Mouse (Mus musculus): ENCODE measurements around the gene Clta. TPM values are rescaled to one million over a fixed set of nuclear protein-coding genes. Genes with fewer than 3 reads are reported as not detected.

Clta gene
- total and polyA plus RNA-seq, 3 experiments, result 108 to 483 (median 437) TPM

DNA sequence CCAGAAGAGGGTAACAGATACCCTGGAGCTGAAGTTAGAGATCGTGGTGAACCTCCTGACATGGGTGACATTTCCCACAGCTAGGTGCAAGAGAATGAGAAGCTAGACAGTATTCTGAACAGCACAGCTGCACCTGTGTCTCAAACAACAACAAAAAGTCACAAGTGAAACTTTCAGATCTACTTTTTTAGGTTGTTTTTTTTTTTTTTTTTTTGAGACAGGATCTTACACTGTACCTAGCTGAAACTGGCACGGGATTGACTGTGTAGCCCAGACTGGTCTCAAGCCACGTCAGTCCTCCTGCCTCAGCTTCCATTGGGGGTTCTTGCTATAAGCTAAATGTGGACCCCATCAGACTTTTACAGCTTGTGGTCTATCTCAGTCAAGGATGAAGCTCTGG, 69.5 kb downstream of the Clta start:
- no peak for TF ChIP-seq GATA2 (IDR thresholded peaks at IDR 0.05; ENCODE audit: borderline replicate concordance, low read depth, low read length)
- no peak for TF ChIP-seq TAL1 (conservative IDR thresholded peaks at IDR 0.05; ENCODE audit: low read depth, low read length)
- no peak for TF ChIP-seq GATA1 (IDR thresholded peaks at IDR 0.05; ENCODE audit: borderline replicate concordance, low read length)
- TF ChIP-seq POLR2AphosphoS5 (IDR thresholded peaks at IDR 0.05; ENCODE audit: insufficient replicate concordance, low read depth, low read length), result no peak
- no peak for TF ChIP-seq CTCF (IDR thresholded peaks at IDR 0.05; ENCODE audit: low read depth, low read length)
- Histone ChIP-seq H3K4me1 (ENCODE audit: insufficient read depth, low read depth, low read length) (peaks cover 31% of the 10 kb centered on the region), H3K4me3 (ENCODE audit: low read depth, low read length) (no peak overlapping the region), H3K27me3 (ENCODE audit: insufficient read depth, low read length) (peaks cover 9% of the 10 kb centered on the region; the same call in 1 of the 2 replicates), H3K36me3 (replicated peaks) (peaks cover 10% of the 10 kb centered on the region), H3K9me3 (replicated peaks) (no peaks in the 10 kb centered on the region)
- DNase-seq (ENCODE audit: low spot score) (no peak), ATAC-seq (ENCODE audit: extremely low read depth, insufficient number of reproducible peaks, low FRiP score, poor library complexity, severe bottlenecking) (no peak)

DNA sequence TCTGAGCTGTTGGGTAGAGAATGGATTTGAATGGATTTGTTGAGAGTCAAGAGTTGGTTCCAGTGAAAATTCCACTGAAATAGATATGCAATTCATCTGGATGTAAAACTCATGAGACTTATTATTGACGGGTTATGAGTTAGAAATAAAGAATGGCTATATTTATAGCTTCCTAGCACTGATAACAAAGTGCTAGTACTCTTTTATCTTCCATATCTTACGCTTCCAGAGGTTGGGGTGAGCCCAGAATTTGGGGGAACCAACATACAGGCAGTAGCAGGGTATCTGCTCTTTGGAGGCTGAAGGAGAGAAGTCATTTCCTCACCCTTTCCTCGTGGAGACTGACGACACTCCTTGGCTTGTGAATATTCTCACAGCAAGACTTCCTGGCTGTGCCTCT, 70.2 kb downstream of the Clta start:
- Histone ChIP-seq H3K9me3 (replicated peaks) (no peaks in the 10 kb centered on the region), H3K4me1 (ENCODE audit: insufficient read depth, low read depth, low read length) (peaks cover 28% of the 10 kb centered on the region), H3K27me3 (ENCODE audit: insufficient read depth, low read length) (peaks cover 11% of the 10 kb centered on the region; the same call in 1 of the 2 replicates), H3K36me3 (replicated peaks) (peaks cover 8% of the 10 kb centered on the region), H3K4me3 (ENCODE audit: low read depth, low read length) (no peak overlapping the region)
- ATAC-seq (ENCODE audit: extremely low read depth, insufficient number of reproducible peaks, low FRiP score, poor library complexity, severe bottlenecking) (no peak), DNase-seq (ENCODE audit: low spot score) (no peak)
- TF ChIP-seq GATA1 (IDR thresholded peaks at IDR 0.05; ENCODE audit: borderline replicate concordance, low read length) (no peak), POLR2AphosphoS5 (IDR thresholded peaks at IDR 0.05; ENCODE audit: insufficient replicate concordance, low read depth, low read length) (no peak), GATA2 (IDR thresholded peaks at IDR 0.05; ENCODE audit: borderline replicate concordance, low read depth, low read length) (no peak), CTCF (IDR thresholded peaks at IDR 0.05; ENCODE audit: low read depth, low read length) (no peak), TAL1 (conservative IDR thresholded peaks at IDR 0.05; ENCODE audit: low read depth, low read length) (no peak)

DNA sequence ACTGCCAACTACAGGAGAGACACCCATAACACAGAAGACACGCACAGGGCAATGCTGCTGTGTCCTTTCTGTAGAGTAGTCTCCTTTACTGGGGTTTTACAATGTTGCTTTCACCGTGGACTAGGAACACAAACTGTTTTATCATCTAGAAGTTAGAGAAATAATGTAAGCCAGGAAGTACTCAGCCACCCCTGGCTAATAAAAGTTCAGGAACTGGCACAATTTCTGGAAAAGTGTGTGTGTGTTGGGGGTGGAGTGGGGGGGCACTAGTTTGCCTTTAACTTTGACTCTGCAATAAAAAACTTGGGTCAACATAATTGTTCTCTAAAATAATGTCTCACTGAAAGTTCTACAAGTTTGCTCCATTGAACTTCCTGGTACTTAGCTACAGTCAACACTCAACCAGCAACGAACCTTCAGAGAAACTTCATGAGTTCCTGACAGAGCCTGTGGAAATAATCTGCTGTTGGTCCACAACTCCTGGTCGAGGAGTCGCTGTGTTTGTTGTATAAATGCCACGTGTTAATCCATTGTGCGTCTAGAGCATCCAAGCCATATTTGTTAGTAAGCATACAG, 74.2 kb downstream of the Clta start:
- Histone ChIP-seq H3K9me3 (replicated peaks) (no peaks in the 10 kb centered on the region), H3K4me3 (ENCODE audit: low read depth, low read length) (no peak overlapping the region), H3K27me3 (ENCODE audit: insufficient read depth, low read length) (peaks cover 23% of the 10 kb centered on the region), H3K36me3 (replicated peaks) (no peaks in the 10 kb centered on the region), H3K4me1 (ENCODE audit: insufficient read depth, low read depth, low read length) (no peaks in the 10 kb centered on the region)
- TF ChIP-seq TAL1 (conservative IDR thresholded peaks at IDR 0.05; ENCODE audit: low read depth, low read length), result no peak
- TF ChIP-seq GATA2 (IDR thresholded peaks at IDR 0.05; ENCODE audit: borderline replicate concordance, low read depth, low read length), result no peak
- TF ChIP-seq POLR2AphosphoS5 (IDR thresholded peaks at IDR 0.05; ENCODE audit: insufficient replicate concordance, low read depth, low read length), result no peak
- TF ChIP-seq GATA1 (IDR thresholded peaks at IDR 0.05; ENCODE audit: borderline replicate concordance, low read length), result no peak
- no peak for TF ChIP-seq CTCF (IDR thresholded peaks at IDR 0.05; ENCODE audit: low read depth, low read length)
- ATAC-seq (ENCODE audit: extremely low read depth, insufficient number of reproducible peaks, low FRiP score, poor library complexity, severe bottlenecking) (no peak), DNase-seq (ENCODE audit: low spot score) (no peak)

Other genes starting within 250 kb of the Clta start
- not detected in 2 replicates for gene Olfr159, start 233.4 kb upstream of the Clta start, total RNA-seq (2014; fragmentation: Nextera tagmentation)
- not detected in 2 replicates for gene Olfr159, start 233.4 kb upstream of the Clta start, total RNA-seq (2017)
- not detected in 2 replicates for gene Olfr159, start 233.4 kb upstream of the Clta start, polyA plus RNA-seq (2012)
- gene Olfr156, start 180.6 kb upstream of the Clta start, total RNA-seq (2014; fragmentation: Nextera tagmentation), result not detected in 2 replicates
- 0.05 and 0.23 TPM in 2 replicates for gene Olfr156, start 180.6 kb upstream of the Clta start, total RNA-seq (2017)
- gene Olfr156, start 180.6 kb upstream of the Clta start, polyA plus RNA-seq (2012), result not detected in 2 replicates
- gene Olfr157, start 164.3 kb upstream of the Clta start, total RNA-seq (2014; fragmentation: Nextera tagmentation), result not detected in 2 replicates
- gene Olfr157, start 164.3 kb upstream of the Clta start, total RNA-seq (2017), result 0.06 and 0.11 TPM in 2 replicates
- not detected in 2 replicates for gene Olfr157, start 164.3 kb upstream of the Clta start, polyA plus RNA-seq (2012)
- not detected in 2 replicates for gene Olfr155, start 152.9 kb upstream of the Clta start, total RNA-seq (2014; fragmentation: Nextera tagmentation)
- 0.16 TPM in 1 of 2 replicates, not detected in the other for gene Olfr155, start 152.9 kb upstream of the Clta start, total RNA-seq (2017)
- gene Olfr155, start 152.9 kb upstream of the Clta start, polyA plus RNA-seq (2012), result not detected in 2 replicates
- gene Reck, start 128.9 kb upstream of the Clta start, total RNA-seq (2014; fragmentation: Nextera tagmentation), result not detected in 2 replicates
- 0.06 and 0.71 TPM in 2 replicates for gene Reck, start 128.9 kb upstream of the Clta start, total RNA-seq (2017)
- gene Reck, start 128.9 kb upstream of the Clta start, polyA plus RNA-seq (2012), result 0.02 TPM in 1 of 2 replicates, not detected in the other
- gene Glipr2, start 47.1 kb upstream of the Clta start, total RNA-seq (2014; fragmentation: Nextera tagmentation), result 48.9 and 58.3 TPM in 2 replicates
- gene Glipr2, start 47.1 kb upstream of the Clta start, total RNA-seq (2017), result 73.9 and 77.9 TPM in 2 replicates
- 47.0 and 50.6 TPM in 2 replicates for gene Glipr2, start 47.1 kb upstream of the Clta start, polyA plus RNA-seq (2012)
- not detected in 2 replicates for gene Ccin, start 21.0 kb upstream of the Clta start, total RNA-seq (2014; fragmentation: Nextera tagmentation)
- gene Ccin, start 21.0 kb upstream of the Clta start, total RNA-seq (2017), result not detected in 2 replicates
- gene Ccin, start 21.0 kb upstream of the Clta start, polyA plus RNA-seq (2012), result not detected in 2 replicates
- 41.5 and 42.6 TPM in 2 replicates for gene Gne, start 79.7 kb downstream of the Clta start, total RNA-seq (2014; fragmentation: Nextera tagmentation)
- 17.9 and 18.1 TPM in 2 replicates for gene Gne, start 79.7 kb downstream of the Clta start, total RNA-seq (2017)
- 35.3 and 40.9 TPM in 2 replicates for gene Gne, start 79.7 kb downstream of the Clta start, polyA plus RNA-seq (2012)
- 95.1 and 103 TPM in 2 replicates for gene Rnf38, start 229.3 kb downstream of the Clta start, total RNA-seq (2014; fragmentation: Nextera tagmentation)
- 20.8 and 22.9 TPM in 2 replicates for gene Rnf38, start 229.3 kb downstream of the Clta start, total RNA-seq (2017)
- gene Rnf38, start 229.3 kb downstream of the Clta start, polyA plus RNA-seq (2012), result 20.0 and 20.6 TPM in 2 replicates

Measured in G1E (cell line).